Mouse (Mus musculus) layer of hippocampus, postnatal 25 days (tissue): ENCODE measurements around the gene Coq10b. TPM values are rescaled to one million over a fixed set of nuclear protein-coding genes. Genes with fewer than 3 reads are reported as not detected.
"Not testable (repeated sequence)": the region's sequence is repeated elsewhere in the genome, so short reads cannot be mapped to it uniquely, and the experiment has no call there.

Source experiments
- DNase-seq, 2 experiments: peaks; one replicate each; pipeline ENCODE4 v3.0.0; 2022; ENCODE audit warnings: mixed read lengths in 2 of 2, low spot score in 1 of 2; ENCODE audit errors: extremely low spot score in 1 of 2
- total RNA-seq, 2 experiments: library from RNA; stranded (reverse); gene quantifications; 2 replicates each; pipeline ENCODE4 v1.2.3; 2021

The Coq10b gene
- 10 to 100 TPM; 17.9 to 19.7 TPM for total RNA-seq

GRCm38 (mm10) chr1:55052355-55052953 lies at the start of gene Coq10b:
TSS of gene Coq10b (plus strand) at chr1:55052770.
- peak; percentile 95 to 99 for DNase-seq

GRCm38 (mm10) chr1:55008313-55008712 lies 44.3 kb upstream of the Coq10b start:
- DNase-seq: not testable (repeated sequence)

DNA sequence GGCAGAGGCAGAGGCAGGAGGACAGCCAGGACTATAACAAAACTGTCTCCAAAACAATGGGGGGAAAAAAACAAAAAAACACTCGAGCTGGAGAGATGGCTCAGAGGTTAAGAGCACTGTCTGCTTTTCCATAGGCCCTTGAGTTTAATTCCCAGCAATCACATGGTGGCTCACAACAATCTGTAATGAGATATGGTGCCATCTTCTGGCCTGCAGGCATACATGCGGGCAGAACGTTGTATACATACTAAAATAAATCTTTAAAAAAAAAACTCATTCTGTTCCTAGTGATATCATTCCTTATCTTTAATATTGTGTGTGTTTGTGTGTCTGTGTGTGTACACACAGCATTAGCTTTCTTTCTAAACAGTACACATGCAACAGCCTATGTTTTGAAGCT lies 40.1 kb upstream of the Coq10b start:
- DNase-seq: no peak

GRCm38 (mm10) chr1:55021907-55022306 lies 30.7 kb upstream of the Coq10b start:
- no peak for DNase-seq

DNA sequence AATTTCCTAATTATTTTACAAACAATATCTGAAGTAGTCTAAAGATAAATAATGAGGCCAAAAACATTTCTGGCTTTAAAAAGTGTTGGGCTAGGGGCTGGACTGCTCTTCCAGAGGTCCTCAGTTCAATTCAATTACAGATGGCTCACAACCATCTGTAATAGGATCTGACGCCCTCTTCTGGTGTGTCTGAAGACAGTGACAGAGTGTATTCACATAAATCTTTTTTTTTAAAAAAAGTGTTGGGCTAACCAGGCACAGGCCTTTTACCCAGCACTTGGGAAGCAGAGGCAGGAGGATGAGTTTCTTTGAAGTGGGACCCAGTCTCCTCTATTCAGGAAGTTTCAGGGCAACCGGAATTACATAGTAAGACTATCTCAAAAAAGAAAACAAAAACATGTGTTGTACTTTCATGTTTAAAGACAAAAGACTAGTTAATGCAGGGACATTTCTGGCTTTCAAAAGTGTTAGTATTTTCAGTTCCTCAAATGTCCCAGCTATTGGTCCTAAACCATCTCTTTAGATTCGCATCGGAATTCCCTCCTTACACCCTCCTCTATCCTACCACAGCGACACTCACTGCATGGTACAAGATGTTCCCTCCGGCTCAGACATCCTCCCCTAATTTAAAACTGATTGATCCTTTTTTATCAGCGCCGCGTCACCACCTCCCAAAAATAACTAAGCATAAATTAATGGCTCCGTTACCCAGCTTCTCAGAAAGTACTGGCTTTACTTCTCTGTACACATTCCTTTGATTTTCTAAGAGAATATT lies 26.7 kb upstream of the Coq10b start:
- DNase-seq: no peak

DNA sequence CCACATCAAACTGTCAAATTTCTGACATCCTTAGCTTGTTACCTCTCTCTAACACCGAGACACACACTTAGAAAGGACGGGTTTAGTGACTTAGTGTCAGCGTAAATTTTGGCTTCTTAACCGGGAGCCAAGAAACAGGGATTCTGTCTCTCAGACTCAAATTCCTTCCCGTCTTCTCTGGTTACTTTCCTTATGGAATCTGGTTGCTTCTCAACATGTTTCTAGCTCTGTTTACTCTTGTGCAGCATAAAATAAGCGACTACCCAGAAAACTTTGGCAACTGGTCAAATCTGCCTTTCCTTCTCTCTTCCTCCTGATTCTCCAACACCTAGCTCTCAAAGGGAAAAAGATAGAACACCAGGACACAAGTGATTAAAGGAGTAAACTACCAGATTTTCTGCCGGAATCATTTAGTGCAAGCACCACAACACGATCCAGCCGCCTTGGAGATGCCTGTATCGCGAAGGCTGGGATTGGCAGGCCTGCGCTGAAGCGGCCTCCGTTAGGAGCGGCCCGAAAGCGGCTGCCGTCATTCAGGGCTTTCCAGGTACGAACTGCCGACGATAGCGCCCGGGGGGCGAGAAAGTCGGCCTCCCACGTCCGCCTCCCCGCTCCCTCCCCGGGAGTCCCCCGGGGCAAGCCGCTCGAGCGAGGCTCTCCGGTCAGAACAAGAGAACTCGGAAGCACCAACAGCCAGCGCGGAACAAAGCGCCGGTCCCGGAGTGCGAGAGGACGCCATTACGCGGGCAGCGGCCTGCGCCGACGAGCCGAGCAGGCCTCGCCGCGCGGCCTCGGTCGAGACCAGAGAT lies 25.9 kb upstream of the Coq10b start:
- DNase-seq: peak in 1 of 2 experiments; percentile 23

DNA sequence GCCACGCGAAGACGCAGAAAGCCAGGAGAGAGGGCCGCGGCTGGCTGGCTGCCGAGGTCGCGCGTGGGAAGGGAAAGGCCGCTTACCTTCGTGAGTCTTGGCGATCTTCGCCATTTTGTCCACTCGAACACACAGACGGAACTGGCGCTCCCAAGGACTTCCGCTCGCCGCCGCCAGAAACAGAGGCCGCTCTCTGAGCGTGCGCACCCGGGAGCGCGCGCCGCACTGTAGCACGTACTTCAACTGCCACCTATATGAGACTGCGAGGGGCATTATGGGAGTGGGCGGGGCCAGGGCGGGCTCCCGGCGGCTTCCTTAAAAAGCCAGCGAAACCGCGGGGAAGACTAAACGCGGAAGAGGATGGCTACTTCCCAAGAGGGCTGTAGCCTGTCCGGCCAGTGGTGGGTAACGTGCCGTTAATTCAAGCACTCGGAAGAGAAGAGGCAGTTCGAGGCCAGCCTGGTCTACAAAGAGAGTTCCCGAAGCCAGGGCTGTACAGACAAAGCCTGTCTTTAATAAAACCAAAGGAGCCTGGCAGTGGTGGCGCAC lies 25.2 kb upstream of the Coq10b start, which contains the start of gene Sf3b1:
Sf3b1 (minus strand) TSS at position 229 of the 549 bp plus-strand sequence.
- DNase-seq: peak; percentile 84

- no peak for DNase-seq
These were observed 24.6 kb upstream of the Coq10b start for GRCm38 (mm10) chr1:55027966-55028365.

DNA sequence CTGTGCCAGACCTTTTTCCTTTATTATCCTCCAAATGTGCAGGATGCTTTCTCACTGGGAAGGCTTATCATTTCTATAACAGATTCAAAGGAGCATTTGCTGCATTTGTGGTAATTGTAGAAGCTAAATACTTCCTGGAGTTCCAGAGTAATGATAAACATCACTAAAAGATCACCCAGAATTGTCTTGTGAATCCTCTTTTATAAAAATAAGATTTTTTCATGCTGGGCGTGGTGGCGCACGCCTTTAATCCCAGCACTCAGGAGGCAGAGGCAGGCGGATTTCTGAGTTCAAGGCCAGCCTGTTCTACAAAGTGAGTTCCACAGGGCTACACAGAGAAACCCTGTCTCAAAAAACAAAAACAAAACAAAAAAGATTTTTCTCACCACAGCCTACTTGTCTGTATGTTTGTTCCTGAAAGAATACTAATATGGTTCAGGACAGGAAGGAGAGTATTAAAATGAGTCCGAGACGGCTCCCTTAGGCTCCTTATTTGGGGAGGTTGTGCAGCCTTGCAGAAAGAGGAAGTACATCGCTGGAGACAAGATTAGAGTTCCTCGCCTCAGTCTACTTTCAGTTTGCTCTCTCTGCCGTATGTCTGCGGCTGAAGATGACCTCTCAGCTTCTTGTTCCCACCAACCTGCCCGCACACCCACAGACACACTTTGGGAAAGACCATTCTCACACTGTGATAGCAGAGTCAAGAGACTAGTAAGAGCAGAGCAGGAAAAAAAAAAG lies 23.9 kb upstream of the Coq10b start:
- DNase-seq: no peak

DNA sequence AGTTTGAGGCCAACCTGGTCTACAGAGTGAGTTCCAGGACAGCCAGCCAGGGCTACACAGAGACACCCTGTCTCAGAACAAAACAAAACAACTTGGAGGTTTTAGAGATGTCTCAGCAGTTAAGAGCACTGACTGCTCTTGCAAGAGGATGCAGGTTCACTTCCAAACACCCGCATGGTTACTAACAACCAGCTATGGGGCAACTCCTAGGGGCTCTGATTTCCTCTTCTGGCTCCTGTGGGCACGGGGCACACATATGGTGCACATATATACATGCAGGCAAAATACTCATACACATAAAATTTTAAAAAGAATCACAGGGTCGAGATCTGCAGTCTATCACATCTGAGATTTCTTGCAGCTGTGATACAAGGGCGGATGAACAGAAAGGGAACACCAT lies 23.1 kb upstream of the Coq10b start:
- no peak for DNase-seq

DNA sequence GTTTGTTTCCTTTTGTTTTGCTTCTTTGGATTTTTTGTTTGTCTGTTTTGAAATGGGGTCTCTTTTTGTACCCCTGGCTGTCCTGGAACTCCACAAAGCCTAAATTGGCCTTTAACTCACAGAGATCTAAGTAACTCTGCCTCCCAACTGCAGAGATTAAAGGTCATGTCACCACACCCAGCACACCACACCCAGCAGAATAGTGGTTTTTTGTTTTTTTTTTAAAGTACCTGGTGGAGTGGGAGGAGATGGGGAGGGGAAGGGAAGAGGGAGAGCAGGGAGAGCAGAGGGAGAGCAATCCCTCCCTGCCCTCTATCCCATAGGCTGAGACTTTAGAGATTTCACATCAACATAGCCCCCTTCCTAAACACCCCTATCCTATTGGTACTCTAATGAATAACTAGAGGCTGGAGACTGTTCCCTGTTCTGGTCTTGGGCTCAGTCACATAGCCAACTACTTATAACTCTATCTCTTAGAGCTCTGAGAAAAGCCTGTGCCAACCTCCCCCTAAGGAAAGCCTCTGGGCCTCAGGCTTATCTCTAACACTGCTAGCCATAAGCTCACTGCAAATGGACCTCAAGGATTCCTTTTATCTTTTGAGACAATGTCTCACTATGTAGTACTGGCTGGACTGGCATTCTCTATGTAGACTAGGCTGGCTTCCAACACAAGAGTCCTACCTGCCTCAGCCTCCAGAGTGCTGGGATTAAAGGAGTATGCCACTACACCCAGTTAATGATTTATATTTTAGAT lies 21.4 kb upstream of the Coq10b start:
- no peak for DNase-seq

GRCm38 (mm10) chr1:55039944-55040343 lies 12.6 kb upstream of the Coq10b start:
- no peak for DNase-seq

GRCm38 (mm10) chr1:55041691-55042090 lies 10.9 kb upstream of the Coq10b start:
- DNase-seq: no peak

DNA sequence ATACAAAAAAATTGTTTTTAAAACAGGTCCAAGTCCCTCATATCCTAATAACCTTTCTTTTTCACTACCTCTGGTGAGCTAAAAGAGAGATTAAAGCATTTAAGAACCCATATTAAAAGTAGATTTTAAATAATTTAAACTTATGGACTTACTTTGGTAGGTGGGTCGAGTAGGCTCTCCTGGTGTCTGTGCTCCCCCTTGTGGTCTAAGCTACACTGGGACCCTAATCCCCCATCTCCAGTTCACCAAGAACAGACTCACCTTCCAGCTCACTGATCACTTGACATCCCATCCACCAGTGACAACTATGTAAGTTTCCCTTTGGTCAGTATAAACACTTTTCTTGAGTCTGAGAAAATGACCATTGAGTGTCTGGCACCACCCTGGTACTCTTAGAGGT lies 10.3 kb upstream of the Coq10b start:
- no peak for DNase-seq

- no peak for DNase-seq
These were observed 9.4 kb upstream of the Coq10b start for GRCm38 (mm10) chr1:55043164-55043563.

DNA sequence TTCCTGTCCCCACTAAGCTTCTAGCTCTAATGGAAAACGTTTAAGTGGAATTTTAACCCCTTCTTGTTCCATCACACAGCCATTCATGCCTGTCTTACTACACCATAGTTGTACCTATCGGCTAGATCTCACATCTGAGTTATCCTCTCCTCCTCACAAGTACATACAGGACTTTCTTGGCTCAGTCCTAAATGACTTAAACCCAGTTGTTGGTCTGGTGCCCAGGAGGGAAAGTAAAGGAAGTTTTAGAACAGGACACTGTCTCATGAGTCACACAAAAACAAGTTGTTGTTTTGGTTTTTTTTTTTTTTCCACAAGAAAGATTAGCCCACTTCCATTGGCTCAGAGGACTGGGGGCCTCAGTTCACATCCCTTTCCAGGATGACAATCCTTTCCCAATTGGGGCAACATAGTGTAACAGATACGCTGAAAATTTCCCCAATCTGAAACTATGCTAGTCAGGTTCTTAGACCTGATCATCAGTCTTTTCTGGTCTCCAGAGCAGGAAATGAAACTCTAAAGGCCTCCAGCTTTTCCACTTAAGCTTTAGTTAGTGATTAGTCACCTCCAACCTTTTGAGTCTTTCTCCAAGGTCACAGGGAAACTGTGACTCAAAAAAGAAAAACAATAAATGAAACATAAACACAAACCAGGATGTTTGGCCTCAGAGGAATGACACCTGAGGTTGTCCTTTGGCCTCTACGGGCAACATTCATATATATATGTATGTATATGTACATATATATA lies 3.6 kb upstream of the Coq10b start:
- DNase-seq: no peak

DNA sequence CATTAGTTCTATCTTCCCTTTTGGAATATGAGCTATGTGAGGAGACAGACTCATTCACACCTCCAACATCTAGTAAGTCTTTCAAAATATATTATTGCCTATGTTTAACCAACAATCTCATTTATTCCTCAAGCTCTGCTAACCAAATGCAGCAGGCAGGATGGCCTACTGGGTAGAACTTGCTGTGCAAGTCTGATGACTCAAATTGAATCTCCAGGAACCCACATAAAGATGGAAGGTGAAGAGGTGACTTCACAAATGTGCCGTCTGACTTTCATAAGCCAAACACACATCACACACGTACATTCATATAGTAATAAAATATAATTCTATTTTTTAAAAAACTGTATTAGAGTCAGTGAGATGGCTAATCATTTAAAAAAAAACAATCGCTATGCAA lies 899 bp upstream of the Coq10b start:
- DNase-seq: no peak

DNA sequence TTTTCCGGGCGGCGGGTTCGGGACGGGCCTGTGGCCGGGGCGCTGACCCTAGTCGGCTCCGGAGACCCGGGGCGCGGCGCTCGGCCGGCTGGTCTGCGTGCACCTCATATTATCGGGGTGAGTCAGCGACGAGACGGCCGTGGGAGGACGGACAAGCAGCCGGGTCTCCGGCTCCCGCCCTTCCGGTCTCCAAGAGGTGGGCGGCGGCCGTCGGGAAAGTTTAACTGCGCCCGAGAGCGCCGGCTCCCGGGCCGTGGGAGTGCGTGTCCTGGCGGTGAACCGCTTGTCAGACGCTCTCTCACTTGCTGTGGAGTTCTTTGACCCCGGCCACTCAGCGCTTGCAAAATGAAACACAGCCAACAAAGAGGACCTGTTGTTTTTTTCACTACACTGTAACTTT lies 435 bp downstream of the Coq10b start:
- DNase-seq: peak in 1 of 2 experiments; percentile 32

- no peak for DNase-seq
These were observed 1.0 kb downstream of the Coq10b start for GRCm38 (mm10) chr1:55053596-55053995.
